Mouse (Mus musculus): ENCODE data around the gene Nck2. TPM values are rescaled to one million over a fixed set of nuclear protein-coding genes. Genes with fewer than 3 reads are reported as not detected.

The Nck2 gene
- polyA plus RNA-seq, 1 experiment from 2014 or later = 17.1 TPM

- H3K9me3 ChIP-seq (ENCODE audit: control insufficient read depth) = no peaks in the 10 kb centered on the region
- H3K4me3 ChIP-seq (ENCODE audit: low read depth, low read length) = no peak overlapping the region
- no peaks in the 10 kb centered on the region for H3K36me3 ChIP-seq (ENCODE audit: control insufficient read depth, insufficient read depth)
- H3K27me3 ChIP-seq (replicated peaks; ENCODE audit: control insufficient read depth, insufficient read depth, low read length) = no peaks in the 10 kb centered on the region
- peak; percentile 64 for ATAC-seq
- TF ChIP-seq CTCF (IDR thresholded peaks at IDR 0.05; ENCODE audit: low read depth) = no peak
- WGBS = 45% methylated on average over 3 of the region's 3 CpGs
- peak overlapping the region; percentile 42; the same call in 1 of the 2 replicates for H3K27ac ChIP-seq (ENCODE audit: low read depth, low read length)
- H3K4me1 ChIP-seq (replicated peaks; ENCODE audit: control insufficient read depth, insufficient read depth, low read length) = peaks cover 7% of the 10 kb centered on the region; the same call in 1 of the 2 replicates
- H3K4me2 ChIP-seq (replicated peaks; ENCODE audit: low read depth) = no peak overlapping the region
- no peak overlapping the region for H3K9ac ChIP-seq (ENCODE audit: low read depth, low read length)
Observed at GRCm38 (mm10) chr1:43492803-43493437, 48.5 kb downstream of the Nck2 start.

- Histone ChIP-seq H3K36me3 (ENCODE audit: control insufficient read depth, insufficient read depth) (no peaks in the 10 kb centered on the region), H3K9me3 (ENCODE audit: control insufficient read depth) (no peaks in the 10 kb centered on the region), H3K4me2 (replicated peaks; ENCODE audit: low read depth) (no peak overlapping the region), H3K27ac (ENCODE audit: low read depth, low read length) (no peak overlapping the region), H3K27me3 (replicated peaks; ENCODE audit: control insufficient read depth, insufficient read depth, low read length) (no peaks in the 10 kb centered on the region), H3K9ac (ENCODE audit: low read depth, low read length) (no peak overlapping the region), H3K4me3 (ENCODE audit: low read depth, low read length) (no peak overlapping the region), H3K4me1 (replicated peaks; ENCODE audit: control insufficient read depth, insufficient read depth, low read length) (peaks cover 7% of the 10 kb centered on the region; the same call in 1 of the 2 replicates)
- WGBS = 67% methylated on average over 4 of the region's 4 CpGs
- TF ChIP-seq CTCF (IDR thresholded peaks at IDR 0.05; ENCODE audit: low read depth) = no peak
- ATAC-seq = no peak
Observed at GRCm38 (mm10) chr1:43496051-43496450, 51.7 kb downstream of the Nck2 start.

GRCm38 (mm10) chr1:43496993-43497392, 52.6 kb downstream of the Nck2 start:
- Histone ChIP-seq H3K9me3 (ENCODE audit: control insufficient read depth) (no peaks in the 10 kb centered on the region), H3K9ac (ENCODE audit: low read depth, low read length) (no peak overlapping the region)
- WGBS = 89% methylated on average over 3 of the region's 3 CpGs

GRCm38 (mm10) chr1:43497951-43498350, 53.6 kb downstream of the Nck2 start:
- no peaks in the 10 kb centered on the region for H3K36me3 ChIP-seq (ENCODE audit: control insufficient read depth, insufficient read depth)
- WGBS = 77% methylated on average over 6 of the region's 6 CpGs
- H3K4me3 ChIP-seq (ENCODE audit: low read depth, low read length) = no peak overlapping the region
- ATAC-seq = no peak
- no peak for TF ChIP-seq CTCF (IDR thresholded peaks at IDR 0.05; ENCODE audit: low read depth)
- H3K4me1 ChIP-seq (replicated peaks; ENCODE audit: control insufficient read depth, insufficient read depth, low read length) = peaks cover 19% of the 10 kb centered on the region
- no peak overlapping the region for H3K4me2 ChIP-seq (replicated peaks; ENCODE audit: low read depth)
- H3K27ac ChIP-seq (ENCODE audit: low read depth, low read length) = no peak overlapping the region
- no peaks in the 10 kb centered on the region for H3K27me3 ChIP-seq (replicated peaks; ENCODE audit: control insufficient read depth, insufficient read depth, low read length)
- no peaks in the 10 kb centered on the region for H3K9me3 ChIP-seq (ENCODE audit: control insufficient read depth)
- no peak overlapping the region for H3K9ac ChIP-seq (ENCODE audit: low read depth, low read length)

More at GRCm38 (mm10) chr1:43496993-43497392, 52.6 kb downstream of the Nck2 start:
- Histone ChIP-seq H3K27me3 (replicated peaks; ENCODE audit: control insufficient read depth, insufficient read depth, low read length) (no peaks in the 10 kb centered on the region), H3K36me3 (ENCODE audit: control insufficient read depth, insufficient read depth) (no peaks in the 10 kb centered on the region), H3K4me3 (ENCODE audit: low read depth, low read length) (no peak overlapping the region), H3K27ac (ENCODE audit: low read depth, low read length) (no peak overlapping the region), H3K4me1 (replicated peaks; ENCODE audit: control insufficient read depth, insufficient read depth, low read length) (peaks cover 10% of the 10 kb centered on the region), H3K4me2 (replicated peaks; ENCODE audit: low read depth) (no peak overlapping the region)
- ATAC-seq = no peak
- TF ChIP-seq CTCF (IDR thresholded peaks at IDR 0.05; ENCODE audit: low read depth) = no peak

- peaks cover 12% of the 10 kb centered on the region for H3K4me1 ChIP-seq (replicated peaks; ENCODE audit: control insufficient read depth, insufficient read depth, low read length)
- ATAC-seq = no peak
- TF ChIP-seq CTCF (IDR thresholded peaks at IDR 0.05; ENCODE audit: low read depth) = no peak
- WGBS = 63% methylated on average over 5 of the region's 5 CpGs
- no peaks in the 10 kb centered on the region for H3K27me3 ChIP-seq (replicated peaks; ENCODE audit: control insufficient read depth, insufficient read depth, low read length)
- H3K9ac ChIP-seq (ENCODE audit: low read depth, low read length) = no peak overlapping the region
- H3K4me2 ChIP-seq (replicated peaks; ENCODE audit: low read depth) = no peak overlapping the region
- H3K9me3 ChIP-seq (ENCODE audit: control insufficient read depth) = no peaks in the 10 kb centered on the region
- H3K36me3 ChIP-seq (ENCODE audit: control insufficient read depth, insufficient read depth) = no peaks in the 10 kb centered on the region
- no peak overlapping the region for H3K27ac ChIP-seq (ENCODE audit: low read depth, low read length)
- H3K4me3 ChIP-seq (ENCODE audit: low read depth, low read length) = no peak overlapping the region
Observed at GRCm38 (mm10) chr1:43500121-43500520, 55.7 kb downstream of the Nck2 start.

- H3K4me1 ChIP-seq (replicated peaks; ENCODE audit: control insufficient read depth, insufficient read depth, low read length) = peaks cover 12% of the 10 kb centered on the region
- WGBS = 80% methylated on average over 6 of the region's 6 CpGs
- H3K9ac ChIP-seq (ENCODE audit: low read depth, low read length) = no peak overlapping the region
- no peak overlapping the region for H3K4me3 ChIP-seq (ENCODE audit: low read depth, low read length)
- TF ChIP-seq CTCF (IDR thresholded peaks at IDR 0.05; ENCODE audit: low read depth) = no peak
- ATAC-seq = no peak
- no peaks in the 10 kb centered on the region for H3K36me3 ChIP-seq (ENCODE audit: control insufficient read depth, insufficient read depth)
- H3K4me2 ChIP-seq (replicated peaks; ENCODE audit: low read depth) = no peak overlapping the region
- H3K9me3 ChIP-seq (ENCODE audit: control insufficient read depth) = no peaks in the 10 kb centered on the region
- no peaks in the 10 kb centered on the region for H3K27me3 ChIP-seq (replicated peaks; ENCODE audit: control insufficient read depth, insufficient read depth, low read length)
- H3K27ac ChIP-seq (ENCODE audit: low read depth, low read length) = no peak overlapping the region
Observed at GRCm38 (mm10) chr1:43501143-43501919, 57.0 kb downstream of the Nck2 start.

All from intestine, postnatal 0 days (tissue).